Mouse (Mus musculus): ENCODE data around the gene Gm15262.
"Not testable (repeated sequence)": the region's sequence is repeated elsewhere in the genome, so short reads cannot be mapped to it uniquely, and the experiment has no call there.

The Gm15262 gene

DNA sequence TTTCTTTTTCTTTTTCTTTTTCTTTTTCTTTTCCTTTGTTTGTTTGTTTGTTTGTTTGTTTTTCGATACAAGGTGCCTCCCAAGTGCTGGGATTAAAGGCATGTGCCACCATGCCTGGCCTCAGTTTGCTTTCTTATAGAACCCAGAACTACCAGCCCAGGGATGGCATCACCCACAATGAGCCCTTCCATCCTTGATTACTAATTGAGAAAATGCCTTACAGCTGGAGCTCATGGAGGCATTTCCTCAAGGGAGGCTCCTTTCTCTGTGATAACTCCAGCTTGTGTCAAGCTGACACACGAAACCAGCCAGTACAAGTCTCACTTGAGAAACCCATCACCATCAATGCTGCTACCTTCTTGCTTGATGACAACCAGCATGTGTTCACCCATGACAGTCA is at the start of gene Gm15262:
TSS of gene Gm15262 (plus strand) at position 301 of the 400 bp plus-strand sequence.
- not testable (repeated sequence) for DNase-seq (ENCODE audit: low spot score)

DNA sequence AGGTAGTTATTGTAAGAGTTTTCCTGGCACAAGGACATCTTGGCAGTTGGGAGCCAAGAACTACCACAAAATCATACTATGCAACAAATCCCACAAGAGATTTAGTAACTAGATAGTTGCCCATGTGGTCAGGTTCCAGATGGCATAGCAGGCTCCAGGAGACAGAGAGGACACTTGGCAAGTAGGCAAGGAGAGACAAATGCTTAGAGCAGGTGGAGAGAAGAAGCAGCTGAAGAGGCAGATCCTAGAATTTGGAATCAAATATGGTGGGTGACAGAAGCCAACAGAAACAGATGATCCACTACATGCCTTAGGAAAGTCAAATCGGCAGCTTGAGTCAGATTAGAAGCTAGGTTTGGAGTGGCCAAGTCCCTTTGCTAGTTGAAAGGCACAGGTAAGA is 20.9 kb downstream of the Gm15262 start:
- no peak for DNase-seq (ENCODE audit: low spot score)

DNA sequence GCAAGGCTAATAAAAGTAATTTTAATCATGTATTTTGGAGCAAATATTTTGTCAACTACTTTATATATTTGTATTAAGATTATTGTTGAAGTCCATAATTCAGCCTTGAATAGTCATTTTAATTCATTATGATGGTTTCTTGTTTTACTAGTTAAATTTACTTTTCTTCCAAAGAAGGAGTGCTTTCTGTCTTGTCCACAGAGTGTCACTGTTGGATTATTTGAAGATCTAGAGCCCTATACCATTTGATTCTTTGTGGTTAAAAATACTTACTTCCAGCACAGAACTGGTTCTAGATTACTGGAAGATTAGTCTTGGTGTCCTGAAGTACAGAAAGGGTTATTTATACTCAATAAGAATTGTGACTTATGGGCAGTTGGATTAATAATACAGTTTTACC is 29.2 kb downstream of the Gm15262 start:
- DNase-seq (ENCODE audit: low spot score), result no peak

DNA sequence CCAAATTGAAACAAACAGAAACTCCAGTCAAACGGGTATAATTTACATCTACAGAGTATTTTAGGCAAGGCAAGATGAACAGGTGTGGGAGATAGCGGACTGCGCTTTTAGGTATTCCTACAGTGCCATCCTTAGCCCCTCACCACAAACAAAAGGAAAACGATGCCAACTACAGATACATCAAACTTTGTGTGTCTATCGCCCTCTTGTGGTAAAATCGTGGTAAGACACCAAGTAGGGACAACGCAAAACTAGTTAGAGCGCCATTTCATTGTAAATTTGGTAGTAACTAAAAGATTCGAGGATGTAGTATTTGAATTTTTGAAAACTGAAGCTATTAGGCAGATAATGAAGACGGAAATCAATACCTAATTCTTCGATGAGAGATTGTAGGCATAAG is 83.7 kb downstream of the Gm15262 start:
- DNase-seq (ENCODE audit: low spot score), result peak; percentile 2

DNA sequence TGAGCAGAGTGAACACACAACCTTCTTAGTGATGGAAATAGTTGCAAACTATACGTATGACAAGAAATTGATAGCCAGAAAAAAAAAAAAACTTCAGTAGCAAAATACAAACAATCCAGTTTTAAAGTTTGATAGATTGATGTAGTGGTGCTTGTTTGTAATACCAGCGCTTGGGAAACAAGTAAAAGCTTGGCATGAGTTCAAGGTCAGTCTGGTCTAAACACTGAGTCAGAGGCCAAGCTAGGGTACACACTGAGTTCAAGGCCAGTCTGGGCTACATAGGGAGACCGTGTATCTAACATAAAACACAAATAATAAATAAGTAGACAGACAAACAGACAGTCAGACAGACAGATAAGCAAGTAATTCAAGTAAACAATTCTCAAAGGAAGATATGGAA is 84.2 kb downstream of the Gm15262 start:
- no peak for DNase-seq (ENCODE audit: low spot score)

DNA sequence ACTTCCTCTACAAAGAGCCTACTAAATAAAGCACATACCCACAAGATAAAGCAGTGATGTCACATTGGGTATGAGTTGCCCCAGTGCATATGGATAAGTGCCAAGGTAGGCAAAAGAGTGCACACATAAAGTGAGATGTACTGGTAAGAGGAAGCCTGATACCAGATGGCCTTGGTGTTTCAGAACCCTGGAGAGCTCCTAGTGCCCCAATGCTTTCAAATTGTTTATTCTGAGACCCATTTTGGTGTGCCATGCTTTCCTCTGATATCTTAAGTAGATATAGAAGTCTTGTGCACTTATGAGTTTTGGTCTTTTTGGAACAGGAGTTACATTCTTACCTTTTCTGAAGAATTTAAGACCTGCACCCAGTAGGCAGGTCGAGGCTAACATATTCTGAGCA is 88.3 kb downstream of the Gm15262 start:
- no peak for DNase-seq (ENCODE audit: low spot score)

DNA sequence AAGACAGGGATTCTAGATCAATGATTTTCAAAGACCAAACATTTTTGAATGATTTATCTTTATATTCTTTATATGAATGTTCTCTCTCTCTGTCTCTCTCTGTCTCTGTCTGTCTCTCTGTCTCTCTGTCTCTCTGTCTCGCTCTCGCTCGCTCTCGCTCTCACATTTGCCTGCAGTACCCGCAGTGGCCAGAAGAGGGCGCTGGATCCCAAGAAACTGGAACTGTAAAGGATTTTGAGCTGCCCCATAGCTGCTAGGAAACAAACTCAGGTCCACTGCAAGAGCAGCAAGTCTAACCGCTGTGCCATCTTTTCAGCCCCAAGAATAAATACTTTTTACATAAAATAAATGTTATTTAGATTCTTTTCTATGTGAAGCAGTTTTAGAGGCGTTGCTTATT is 98.5 kb downstream of the Gm15262 start:
- DNase-seq (ENCODE audit: low spot score), result peak; percentile 3

DNA sequence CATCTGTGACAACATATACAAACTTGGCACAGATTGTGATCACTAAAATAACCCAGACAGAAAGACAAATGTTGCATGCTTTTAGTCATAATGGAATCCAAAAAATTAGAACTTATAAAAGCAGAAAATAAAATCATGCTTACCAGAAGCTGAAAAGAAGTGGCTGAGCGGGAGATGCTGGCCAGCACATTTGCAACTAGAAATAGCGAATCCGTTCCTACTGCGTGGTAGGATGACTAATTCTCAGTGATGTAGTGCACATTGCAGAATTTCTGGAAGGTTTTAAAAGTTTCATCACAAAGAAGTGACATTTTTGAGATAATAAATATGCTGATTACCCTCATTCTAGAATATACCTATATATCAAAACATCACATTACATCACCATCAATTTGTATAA is 100.7 kb downstream of the Gm15262 start:
- no peak for DNase-seq (ENCODE audit: low spot score)

DNA sequence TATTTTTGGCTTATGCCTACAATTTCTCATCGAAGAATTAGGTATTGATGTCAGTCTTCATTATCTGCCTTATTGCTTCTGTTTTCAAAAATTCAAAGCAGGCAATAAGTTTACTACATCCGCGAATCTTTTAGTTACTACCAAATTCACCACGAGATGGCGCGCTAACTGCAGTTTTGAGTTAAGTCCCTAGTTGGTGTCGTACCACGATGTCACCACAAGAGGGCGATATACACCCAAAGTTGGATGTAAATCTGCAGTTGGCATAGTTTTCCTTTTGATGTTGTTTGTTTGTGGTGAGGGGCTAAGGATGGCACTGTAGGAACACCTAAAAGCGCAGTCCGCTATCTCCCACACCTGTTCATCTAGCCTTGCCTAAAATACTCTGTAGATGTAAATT is 111.9 kb downstream of the Gm15262 start:
- DNase-seq (ENCODE audit: low spot score), result peak; percentile 80

DNA sequence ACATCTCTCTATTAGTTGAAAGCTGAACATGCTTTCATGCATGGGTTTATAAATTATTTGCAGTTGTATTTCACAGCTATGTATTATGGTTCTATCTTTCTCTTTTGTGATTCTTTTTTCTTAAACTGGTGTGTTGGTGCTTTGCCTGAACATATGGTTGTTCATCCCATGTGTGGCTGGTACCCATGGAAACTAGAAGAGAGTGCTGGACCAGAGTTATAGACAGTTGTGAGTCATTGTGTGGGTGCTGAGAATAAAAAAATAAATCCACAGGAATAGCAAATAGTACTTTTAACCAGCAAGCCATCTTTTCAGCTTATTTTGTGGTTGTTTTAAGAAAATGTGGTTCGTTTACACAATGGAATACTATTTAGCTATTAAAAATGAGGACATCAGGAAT is 123.9 kb downstream of the Gm15262 start:
- DNase-seq (ENCODE audit: low spot score), result peak; percentile 3
